26 mouse cellular contexts compared by ENCODE assay signal in the genomic region with DNA sequence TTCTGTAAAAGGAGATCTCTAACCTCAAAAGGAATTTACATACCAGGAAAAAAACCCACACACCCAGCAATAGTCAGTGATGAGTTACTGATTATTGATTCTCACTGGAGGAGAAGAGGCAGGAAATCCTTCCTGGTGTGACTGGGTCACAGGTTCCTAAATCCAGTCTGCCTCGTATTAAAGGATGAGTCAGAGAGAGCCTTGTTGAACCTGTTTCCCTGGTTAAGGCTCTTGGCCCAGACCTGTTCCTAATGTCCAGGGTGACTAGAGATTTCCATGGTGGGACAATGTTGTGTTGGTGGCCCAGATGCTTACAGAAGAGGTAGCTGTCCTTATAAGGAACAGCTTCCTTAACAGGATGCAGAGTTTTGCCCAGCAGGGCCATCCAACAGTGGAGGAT. TPM values are rescaled to one million over a fixed set of nuclear protein-coding genes. Genes with fewer than 3 reads are reported as not detected.
DNase-seq lines count a peak whose midpoint lies in the region; ATAC-seq and TF ChIP-seq lines count a peak whose summit lies in the region.
"Had no signal": no experiment of that assay in that cellular context is flagged by ENCODE, and none has a peak within 500 bp of the region (broad histone marks: within the 10 kb centered on the region; RNA-seq: fewer than 3 reads in every experiment).

No protein-coding gene starts in this region.

- no peaks in the 10 kb centered on the region for H3K36me3 ChIP-seq in intestine, embryonic 14.5 days (ENCODE audit: control insufficient read depth, insufficient read depth, low read length)
- H3K36me3 ChIP-seq in intestine, postnatal 0 days (ENCODE audit: control insufficient read depth, insufficient read depth), result no peaks in the 10 kb centered on the region
- no peaks in the 10 kb centered on the region for H3K36me3 ChIP-seq in kidney, adult 2 months (ENCODE audit: control insufficient read depth, insufficient read depth, low read length)
- H3K36me3 ChIP-seq: forebrain, embryonic 10.5 days; G1E; heart, embryonic 13.5 days had no signal

- no peak for TF ChIP-seq POLR2A in kidney, adult 2 months (IDR thresholded peaks at IDR 0.05; ENCODE audit: low read depth, low read length)

- no peak overlapping the region for H3K9ac ChIP-seq in intestine, embryonic 14.5 days (ENCODE audit: low read length)
- H3K9ac ChIP-seq in intestine, postnatal 0 days (ENCODE audit: low read depth, low read length), result no peak overlapping the region
- H3K9ac ChIP-seq: forebrain, embryonic 13.5 days; heart, embryonic 13.5 days; hindbrain, embryonic 14.5 days had no signal

- H3K4me1 ChIP-seq in intestine, embryonic 14.5 days (replicated peaks; ENCODE audit: control insufficient read depth, insufficient read depth, low read length), result no peaks in the 10 kb centered on the region
- peaks cover 4% of the 10 kb centered on the region; the same call in 1 of the 2 replicates for H3K4me1 ChIP-seq in intestine, postnatal 0 days (replicated peaks; ENCODE audit: control insufficient read depth, insufficient read depth, low read length)
- H3K4me1 ChIP-seq in kidney, adult 2 months (ENCODE audit: control insufficient read depth, insufficient read depth, low read length), result no peaks in the 10 kb centered on the region
- H3K4me1 ChIP-seq: forebrain, embryonic 13.5 days; heart, embryonic 13.5 days had no signal

- peak; percentile 54 for DNase-seq in urinary bladder, postnatal 14 days (ENCODE audit: low spot score)
- DNase-seq in urinary bladder, adult 2 months (ENCODE audit: low spot score), result no peak
- DNase-seq in intestine, embryonic 14.5 days (ENCODE audit: low spot score), result peak; percentile 37
- DNase-seq in kidney, adult 2 months, result no peak
- DNase-seq in layer of hippocampus, adult 8-10 months (ENCODE audit: low spot score in 2 of 2), result no peak
- DNase-seq: adrenal gland, postnatal 10 days; adrenal gland, postnatal 36 days; B cell, adult 2 months; cerebellum, adult 18-20 months; cerebellum, adult 9-10 months; cerebellum, postnatal 14 days; gastrocnemius, postnatal 10 days; gastrocnemius, postnatal 36 days; heart, adult 18-20 months; heart, postnatal 14 days; heart, postnatal 4 days had no signal

- H3K9me3 ChIP-seq in intestine, embryonic 14.5 days (ENCODE audit: control insufficient read depth, low read length), result no peaks in the 10 kb centered on the region
- no peaks in the 10 kb centered on the region for H3K9me3 ChIP-seq in intestine, postnatal 0 days (ENCODE audit: control insufficient read depth)
- H3K9me3 ChIP-seq: forebrain, embryonic 10.5 days; forebrain, embryonic 13.5 days; G1E; heart, embryonic 13.5 days had no signal

- H3K4me2 ChIP-seq in intestine, embryonic 14.5 days (ENCODE audit: low read length), result no peak overlapping the region
- no peak overlapping the region for H3K4me2 ChIP-seq in intestine, postnatal 0 days (replicated peaks; ENCODE audit: low read depth)
- H3K4me2 ChIP-seq: forebrain, embryonic 13.5 days; heart, embryonic 13.5 days; hindbrain, embryonic 14.5 days had no signal

- no peak overlapping the region for H3K4me3 ChIP-seq in intestine, embryonic 14.5 days (ENCODE audit: low read depth, low read length)
- H3K4me3 ChIP-seq in intestine, postnatal 0 days (ENCODE audit: low read depth, low read length), result no peak overlapping the region
- no peak overlapping the region for H3K4me3 ChIP-seq in kidney, adult 2 months (ENCODE audit: insufficient read depth, low read depth, low read length)
- H3K4me3 ChIP-seq: forebrain, embryonic 10.5 days; forebrain, embryonic 13.5 days; heart, embryonic 13.5 days had no signal

- no peaks in the 10 kb centered on the region for H3K27me3 ChIP-seq in intestine, embryonic 14.5 days (replicated peaks; ENCODE audit: control insufficient read depth, insufficient read depth, low read length)
- no peaks in the 10 kb centered on the region for H3K27me3 ChIP-seq in intestine, postnatal 0 days (replicated peaks; ENCODE audit: control insufficient read depth, insufficient read depth, low read length)
- no peaks in the 10 kb centered on the region for H3K27me3 ChIP-seq in kidney, adult 2 months (replicated peaks; ENCODE audit: control insufficient read depth, insufficient read depth, low read length)
- H3K27me3 ChIP-seq: CH12.LX; forebrain, embryonic 13.5 days; heart, embryonic 13.5 days; Patski had no signal

- no peak overlapping the region for H3K27ac ChIP-seq in intestine, embryonic 14.5 days (ENCODE audit: low read depth)
- no peak overlapping the region for H3K27ac ChIP-seq in intestine, postnatal 0 days (ENCODE audit: low read depth, low read length)
- H3K27ac ChIP-seq in kidney, adult 2 months (ENCODE audit: insufficient read depth, low read depth, low read length), result no peak overlapping the region
- H3K27ac ChIP-seq: forebrain, embryonic 10.5 days; forebrain, embryonic 13.5 days; heart, embryonic 13.5 days; hindbrain, embryonic 14.5 days; hindbrain, postnatal 0 days had no signal

- TF ChIP-seq CTCF in intestine, postnatal 0 days (IDR thresholded peaks at IDR 0.05; ENCODE audit: low read depth), result no peak
- TF ChIP-seq CTCF in kidney, adult 2 months (conservative IDR thresholded peaks at IDR 0.05; ENCODE audit: insufficient read depth, insufficient read length, low read depth, low read length), result no peak

- 0 out of 2 replicates have a peak, but pooled peaks have one; percentile 27 for ATAC-seq in intestine, embryonic 14.5 days (replicated peaks; ENCODE audit: low FRiP score, low TSS enrichment, low read depth)
- peak; percentile 36; the same call in 1 of the 2 replicates for ATAC-seq in intestine, postnatal 0 days
- ATAC-seq: forebrain, embryonic 13.5 days; forebrain, embryonic 16.5 days; hindbrain, postnatal 0 days; Patski had no signal

- WGBS in intestine, embryonic 14.5 days, result 40% methylated on average over 1 of the region's 1 CpGs
- WGBS in intestine, postnatal 0 days, result 22% methylated on average over 1 of the region's 1 CpGs
- WGBS in kidney, adult 2 months, result 36% methylated on average over 1 of the region's 1 CpGs

RNA-seq across cellular contexts. Expression of a gene that starts 26.5 kb away (rescaled TPM):
- polyA plus RNA-seq in urinary bladder, adult 2 months (2012; rRNA removed), result 36.3 and 49.5 TPM in 2 replicates
- 39.0 and 39.1 TPM in 2 replicates for polyA plus RNA-seq in intestine, embryonic 14.5 days (2014; fragmentation: Nextera tagmentation; extraction: Ambion mirVana)
- polyA plus RNA-seq in intestine, postnatal 0 days (2015; fragmentation: Nextera tagmentation; extraction: Ambion mirVana), result 25.2 and 29.8 TPM in 2 replicates
- 7.8 and 9.6 TPM in 2 replicates for polyA plus RNA-seq in kidney, adult 2 months (2012; rRNA removed)
- 10 to 100 TPM; 20.7 to 25.0 (median 22.7) TPM for total RNA-seq in layer of hippocampus, adult 8-10 months (2022)

Comparison
In these comparisons a context has a peak if more than half of its experiments do, and no peak if none do; other contexts are left out.
1. DNase-seq: peak in urinary bladder, postnatal 14 days (single experiment) and intestine, embryonic 14.5 days (single experiment); none in urinary bladder, adult 2 months (single experiment), kidney, adult 2 months (single experiment) and layer of hippocampus, adult 8-10 months (0 of 2).